Mouse (Mus musculus) adrenal gland, adult 18-20 months (tissue): Measurements from ENCODE around the gene Mall. TPM values are rescaled to one million over a fixed set of nuclear protein-coding genes. Genes with fewer than 3 reads are reported as not detected.
A peak's percentile ranks its signal among the peaks of the same experiment; 100 is the strongest.

Experiments used
- DNase-seq, 2 experiments: peaks; one replicate each; pipeline ENCODE4 v3.0.0; 2021 to 2022; ENCODE audit warnings: low spot score in 2 of 2
- total RNA-seq, 2 experiments: library from RNA; stranded (reverse); gene quantifications; 1 replicate in 1 of 2; 2 replicates in 1 of 2; pipeline ENCODE4 v1.2.3; 2021

Mall gene
- total RNA-seq, 2 experiments from 2014 or later: 1.2 to 5.9 TPM

GRCm38 (mm10) chr2:127730301-127730997, 717 bp upstream of the Mall start:
- DNase-seq: no peak

DNA sequence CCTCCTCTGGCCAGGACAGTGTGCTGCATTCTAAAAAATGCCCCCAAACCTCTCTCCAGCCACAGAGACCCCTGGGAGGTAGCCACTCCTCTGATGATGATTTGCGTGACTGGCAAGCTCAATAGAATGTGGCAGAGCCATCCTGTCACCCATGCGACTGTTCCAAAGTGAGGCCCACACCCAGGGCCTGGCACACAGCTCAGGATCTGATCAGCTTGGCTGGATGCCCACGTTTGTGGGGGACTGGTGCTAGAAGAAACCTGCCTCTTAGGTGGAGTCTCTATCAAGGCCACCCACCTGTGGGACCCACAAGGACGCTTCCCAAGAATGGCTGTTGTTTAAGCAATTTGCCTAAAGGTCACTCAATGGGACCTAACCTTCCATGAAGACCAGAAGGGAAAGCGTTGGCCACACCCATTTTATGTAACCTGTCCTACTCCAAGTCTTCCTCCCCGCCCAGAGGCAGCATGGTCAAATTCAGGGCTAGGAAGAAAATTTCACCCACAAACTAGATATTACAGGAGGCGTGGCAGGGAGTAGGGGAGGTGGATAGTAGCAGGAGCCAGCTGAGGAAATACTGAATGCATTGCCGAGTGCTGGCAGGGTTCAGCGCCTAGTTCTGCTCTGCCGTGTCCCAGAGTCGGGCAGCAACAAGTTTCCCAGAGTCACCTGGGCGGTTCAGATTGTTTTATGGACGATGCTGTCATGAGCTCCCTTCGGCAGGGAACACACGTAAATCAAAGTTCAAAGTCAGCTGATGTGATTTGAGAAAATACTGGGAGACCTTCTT, 876 bp downstream of the Mall start:
- no peak for DNase-seq

GRCm38 (mm10) chr2:127728146-127728545, 1.6 kb downstream of the Mall start:
- no peak for DNase-seq

DNA sequence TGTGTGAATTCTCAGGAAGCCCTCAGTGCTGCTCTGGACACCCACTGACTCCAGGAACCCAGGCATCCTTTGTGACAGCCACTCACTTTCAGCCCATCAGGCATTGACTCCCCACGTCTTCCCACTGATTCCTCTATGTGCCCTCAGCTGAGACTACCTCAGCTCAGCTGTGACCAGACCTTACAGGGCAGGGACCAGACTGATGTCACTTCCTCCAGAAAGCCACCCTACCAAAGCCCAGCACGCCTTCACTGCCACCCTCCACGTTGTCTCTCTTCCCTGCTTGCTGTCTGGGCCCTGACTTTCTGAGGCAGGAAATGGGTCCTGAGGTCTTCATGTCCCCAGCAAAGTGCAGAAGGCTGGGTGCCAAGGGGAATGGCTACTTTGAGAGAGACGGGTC, 6.5 kb downstream of the Mall start:
- no peak for DNase-seq

DNA sequence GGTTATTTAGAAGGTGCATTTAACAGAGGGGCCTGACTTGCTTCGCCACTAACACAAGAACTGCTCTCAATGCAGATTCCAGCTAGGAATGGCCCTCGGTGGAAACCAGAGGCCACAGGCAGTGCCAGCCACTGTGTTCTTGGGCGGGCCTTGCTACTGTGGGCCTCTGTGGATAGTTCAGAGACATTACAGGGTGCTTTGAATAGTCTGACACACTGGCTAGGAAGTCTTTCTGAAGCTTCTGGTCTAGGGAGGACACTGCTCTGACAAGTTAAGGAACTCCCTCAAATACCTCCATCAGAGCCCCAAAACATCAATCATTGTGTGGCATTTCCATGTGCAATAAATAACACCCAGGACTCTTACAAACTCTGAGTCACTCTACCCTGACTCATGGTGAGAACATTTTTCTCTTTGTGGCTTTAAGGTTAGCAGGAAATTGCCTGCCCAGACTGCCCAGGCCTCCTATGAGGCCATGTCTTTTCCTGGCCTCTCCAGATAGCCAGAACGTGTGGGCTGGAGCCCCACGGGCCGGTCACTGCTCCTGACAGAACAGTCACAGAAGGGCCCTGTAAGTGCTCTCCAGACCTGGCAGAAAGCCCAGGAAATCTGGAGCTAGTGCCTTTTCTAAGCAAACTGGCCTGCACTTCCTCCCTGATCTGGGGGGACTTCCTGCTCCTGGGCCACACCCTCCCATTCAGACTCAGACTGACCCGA, 7.4 kb downstream of the Mall start:
- DNase-seq: peak; percentile 48 to 53

- DNase-seq: no peak
Measured at GRCm38 (mm10) chr2:127718839-127719468, 10.8 kb downstream of the Mall start.

GRCm38 (mm10) chr2:127714726-127715125, 15.0 kb downstream of the Mall start:
- no peak for DNase-seq

DNA sequence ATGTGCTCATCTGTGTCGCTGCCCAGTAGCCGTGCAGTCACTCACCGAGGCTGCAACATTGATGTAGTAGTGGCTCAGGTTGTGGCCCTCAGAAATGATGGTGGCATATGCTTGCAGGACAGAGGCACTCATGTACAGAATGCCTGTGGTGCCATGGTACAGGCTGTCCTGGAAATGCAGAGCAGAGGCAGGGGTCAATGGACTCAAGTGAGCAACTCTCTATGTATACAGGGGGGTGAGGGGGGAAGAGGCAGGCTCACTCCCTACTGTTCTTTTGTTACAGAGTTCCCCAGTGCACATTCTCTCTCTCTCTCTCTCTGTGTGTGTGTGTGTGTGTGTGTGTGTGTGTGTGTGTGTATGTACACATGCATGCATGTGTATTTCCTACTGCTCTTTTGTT, 20.9 kb downstream of the Mall start:
- no peak for DNase-seq

DNA sequence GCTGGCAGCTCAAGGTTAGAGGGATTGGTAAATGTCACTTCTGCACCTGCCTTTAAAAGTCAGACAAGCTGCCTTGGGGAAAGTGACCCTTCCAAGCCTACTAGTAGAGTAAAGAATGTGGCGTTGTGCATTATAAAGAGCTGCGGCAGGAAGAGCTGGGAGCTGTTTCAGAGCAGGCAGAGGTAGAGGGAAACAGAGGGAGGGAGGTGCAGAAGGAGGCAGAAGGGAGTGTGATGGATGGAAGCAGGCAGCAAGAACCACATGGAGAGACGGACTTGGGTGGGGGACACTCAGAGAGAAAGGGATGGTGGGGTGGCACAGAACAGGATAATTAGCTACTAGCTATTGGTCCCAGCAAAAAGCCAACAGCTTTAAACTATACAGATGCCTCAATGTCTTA, 21.7 kb downstream of the Mall start:
- no peak for DNase-seq

GRCm38 (mm10) chr2:127705267-127705666, 24.5 kb downstream of the Mall start:
- DNase-seq: no peak

GRCm38 (mm10) chr2:127689239-127689638, 40.5 kb downstream of the Mall start:
- no peak for DNase-seq

DNA sequence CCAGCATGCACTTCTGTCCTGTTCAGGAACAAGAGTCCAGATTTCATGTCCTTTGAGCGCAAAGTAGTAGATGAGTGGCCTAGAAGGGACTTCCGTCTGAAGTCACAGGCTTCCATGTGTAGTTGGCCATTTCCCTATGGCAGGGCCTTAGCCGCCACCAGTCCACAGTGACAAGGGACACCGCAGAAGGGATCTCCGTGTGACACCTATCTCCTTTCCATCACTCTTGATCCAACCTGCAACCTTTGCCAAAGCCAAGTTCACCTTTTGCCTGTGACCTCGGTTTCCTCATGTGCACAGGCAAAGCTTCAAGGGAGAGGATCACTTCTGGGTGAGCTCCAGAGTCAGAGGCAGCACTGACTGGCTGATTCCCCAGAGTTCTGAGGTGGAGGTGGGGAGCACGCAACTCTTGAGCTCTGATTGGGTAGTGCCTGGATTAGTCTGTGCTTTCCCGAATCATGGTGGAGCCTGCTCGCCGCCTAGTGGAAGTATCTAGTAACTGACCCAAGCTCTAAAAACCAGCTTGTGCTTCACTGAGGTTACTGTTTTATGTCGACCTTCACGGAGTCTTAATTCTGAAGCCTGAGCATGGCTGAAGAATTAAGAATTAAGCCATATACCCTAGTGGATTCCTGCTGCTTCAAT, 45.9 kb downstream of the Mall start:
- peak; percentile 36 to 51 for DNase-seq

- DNase-seq: peak in 1 of 2 experiments; percentile 16
Measured at GRCm38 (mm10) chr2:127667843-127668506, 61.8 kb downstream of the Mall start.

- DNase-seq: no peak
Measured at GRCm38 (mm10) chr2:127667015-127667414, 62.7 kb downstream of the Mall start.

- no peak for DNase-seq
Measured at GRCm38 (mm10) chr2:127662708-127663107, 67.0 kb downstream of the Mall start.

GRCm38 (mm10) chr2:127656086-127656720, 73.5 kb downstream of the Mall start, which contains the start of gene Mal:
TSS of gene Mal (minus strand) at chr2:127656695.
- peak; percentile 72 to 79 for DNase-seq

GRCm38 (mm10) chr2:127655419-127655818, 74.3 kb downstream of the Mall start:
- no peak for DNase-seq

GRCm38 (mm10) chr2:127654786-127655185, 74.9 kb downstream of the Mall start:
- DNase-seq: no peak
